Mouse (Mus musculus): ENCODE measurements around the gene Hk3. TPM values are rescaled to one million over a fixed set of nuclear protein-coding genes. Genes with fewer than 3 reads are reported as not detected.

The Hk3 gene
- polyA plus RNA-seq, 1 experiment from 2014 or later: 1.2 TPM

GRCm38 (mm10) chr13:55022715-55023114 is 1.5 kb upstream of the Hk3 start:
- no peak overlapping the region for H3K9ac ChIP-seq
- H3K4me3 ChIP-seq (ENCODE audit: low read depth, low read length): no peak overlapping the region
- DNase-seq: peak; percentile 21
- no peak for TF ChIP-seq CTCF (IDR thresholded peaks at IDR 0.05; ENCODE audit: low read depth)
- H3K4me1 ChIP-seq (ENCODE audit: insufficient read depth): no peaks in the 10 kb centered on the region
- no peak overlapping the region for H3K4me2 ChIP-seq
- no peaks in the 10 kb centered on the region for H3K27me3 ChIP-seq (ENCODE audit: insufficient read depth, low read length)
- 0 out of 2 replicates have a peak, but pooled peaks cover 1% of the 10 kb centered on the region for H3K36me3 ChIP-seq (ENCODE audit: insufficient read depth)
- no peak overlapping the region for H3K27ac ChIP-seq (ENCODE audit: low read depth)
- ATAC-seq (ENCODE audit: insufficient read depth): no peak
- H3K9me3 ChIP-seq (ENCODE audit: low read depth, low read length): no peaks in the 10 kb centered on the region
- WGBS: 67% methylated on average over 9 of the region's 9 CpGs

- no peak for TF ChIP-seq CTCF (IDR thresholded peaks at IDR 0.05; ENCODE audit: low read depth)
- H3K4me3 ChIP-seq (ENCODE audit: low read depth, low read length): no peak overlapping the region
- 61% methylated on average over 4 of the region's 4 CpGs for WGBS
- DNase-seq: no peak
- no peaks in the 10 kb centered on the region for H3K9me3 ChIP-seq (ENCODE audit: low read depth, low read length)
- no peaks in the 10 kb centered on the region for H3K4me1 ChIP-seq (ENCODE audit: insufficient read depth)
- no peaks in the 10 kb centered on the region for H3K27me3 ChIP-seq (ENCODE audit: insufficient read depth, low read length)
- H3K27ac ChIP-seq (ENCODE audit: low read depth): no peak overlapping the region
- no peak overlapping the region for H3K9ac ChIP-seq
- H3K4me2 ChIP-seq: no peak overlapping the region
- no peak for ATAC-seq (ENCODE audit: insufficient read depth)
- H3K36me3 ChIP-seq (ENCODE audit: insufficient read depth): no peaks in the 10 kb centered on the region
Observed at GRCm38 (mm10) chr13:55022256-55022655, 1.1 kb upstream of the Hk3 start.

GRCm38 (mm10) chr13:55020051-55020450 is 1.1 kb downstream of the Hk3 start:
- no peak for TF ChIP-seq CTCF (IDR thresholded peaks at IDR 0.05; ENCODE audit: low read depth)
- Histone ChIP-seq H3K36me3 (ENCODE audit: insufficient read depth) (no peaks in the 10 kb centered on the region), H3K9me3 (ENCODE audit: low read depth, low read length) (no peaks in the 10 kb centered on the region), H3K4me1 (ENCODE audit: insufficient read depth) (no peaks in the 10 kb centered on the region), H3K27ac (ENCODE audit: low read depth) (no peak overlapping the region), H3K4me2 (no peak overlapping the region), H3K9ac (no peak overlapping the region), H3K4me3 (ENCODE audit: low read depth, low read length) (no peak overlapping the region), H3K27me3 (ENCODE audit: insufficient read depth, low read length) (no peaks in the 10 kb centered on the region)
- ATAC-seq (ENCODE audit: insufficient read depth): no peak
- DNase-seq: no peak
- 80% methylated on average over 4 of the region's 4 CpGs for WGBS

DNA sequence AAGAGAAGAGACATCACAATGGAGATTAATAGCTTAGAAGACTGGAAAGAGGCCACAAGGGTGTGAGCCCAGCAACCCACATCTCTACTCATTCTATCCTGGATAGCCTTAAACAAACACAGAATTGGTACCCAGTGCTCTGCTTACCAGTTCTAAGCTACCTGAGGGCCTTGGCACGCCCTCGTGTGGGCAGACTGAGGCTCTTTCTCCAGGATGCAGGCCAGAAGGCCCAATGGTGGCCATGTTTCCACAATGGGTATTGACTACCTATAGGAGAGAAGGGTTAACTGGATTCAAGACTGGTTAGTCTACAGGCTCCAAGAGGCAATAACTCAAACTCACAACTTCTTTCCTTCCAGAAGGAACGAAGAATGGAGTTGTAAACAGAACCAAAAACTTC is 2.0 kb downstream of the Hk3 start:
- H3K4me1 ChIP-seq (ENCODE audit: insufficient read depth): no peaks in the 10 kb centered on the region
- ATAC-seq (ENCODE audit: insufficient read depth) (no peak), DNase-seq (no peak)
- no peak overlapping the region for H3K4me3 ChIP-seq (ENCODE audit: low read depth, low read length)
- no peak overlapping the region for H3K4me2 ChIP-seq
- WGBS: 57% methylated on average over 3 of the region's 3 CpGs
- no peaks in the 10 kb centered on the region for H3K27me3 ChIP-seq (ENCODE audit: insufficient read depth, low read length)
- no peak overlapping the region for H3K9ac ChIP-seq
- TF ChIP-seq CTCF (IDR thresholded peaks at IDR 0.05; ENCODE audit: low read depth): 0 out of 2 replicates have a peak, but pooled peaks have one; percentile 7
- H3K9me3 ChIP-seq (ENCODE audit: low read depth, low read length): no peaks in the 10 kb centered on the region
- no peaks in the 10 kb centered on the region for H3K36me3 ChIP-seq (ENCODE audit: insufficient read depth)
- no peak overlapping the region for H3K27ac ChIP-seq (ENCODE audit: low read depth)

- no peak for TF ChIP-seq CTCF (IDR thresholded peaks at IDR 0.05; ENCODE audit: low read depth)
- WGBS: 74% methylated on average over 9 of the region's 9 CpGs
- H3K9me3 ChIP-seq (ENCODE audit: low read depth, low read length): no peaks in the 10 kb centered on the region
- H3K27ac ChIP-seq (ENCODE audit: low read depth): no peak overlapping the region
- no peak overlapping the region for H3K4me2 ChIP-seq
- H3K4me3 ChIP-seq (ENCODE audit: low read depth, low read length): no peak overlapping the region
- H3K27me3 ChIP-seq (ENCODE audit: insufficient read depth, low read length): no peaks in the 10 kb centered on the region
- H3K36me3 ChIP-seq (ENCODE audit: insufficient read depth): no peaks in the 10 kb centered on the region
- H3K9ac ChIP-seq: no peak overlapping the region
- ATAC-seq (ENCODE audit: insufficient read depth): no peak
- no peak for DNase-seq
- no peaks in the 10 kb centered on the region for H3K4me1 ChIP-seq (ENCODE audit: insufficient read depth)
Observed at GRCm38 (mm10) chr13:55018700-55019099, 2.5 kb downstream of the Hk3 start.

- TF ChIP-seq CTCF (IDR thresholded peaks at IDR 0.05; ENCODE audit: low read depth): no peak
- Histone ChIP-seq H3K27me3 (ENCODE audit: insufficient read depth, low read length) (no peaks in the 10 kb centered on the region), H3K36me3 (ENCODE audit: insufficient read depth) (no peaks in the 10 kb centered on the region), H3K4me1 (ENCODE audit: insufficient read depth) (no peaks in the 10 kb centered on the region), H3K4me2 (no peak overlapping the region), H3K4me3 (ENCODE audit: low read depth, low read length) (no peak overlapping the region), H3K27ac (ENCODE audit: low read depth) (no peak overlapping the region), H3K9ac (no peak overlapping the region), H3K9me3 (ENCODE audit: low read depth, low read length) (no peaks in the 10 kb centered on the region)
- ATAC-seq (ENCODE audit: insufficient read depth) (no peak), DNase-seq (no peak)
- whole genome bisulfite sequencing: 66% methylated on average over 8 of the region's 8 CpGs
Observed at GRCm38 (mm10) chr13:55017898-55018599, 3.1 kb downstream of the Hk3 start.

- no peak for DNase-seq
- TF ChIP-seq CTCF (IDR thresholded peaks at IDR 0.05; ENCODE audit: low read depth): no peak
- ATAC-seq (ENCODE audit: insufficient read depth): no peak
Observed at GRCm38 (mm10) chr13:55017154-55017897, 3.9 kb downstream of the Hk3 start.

More at GRCm38 (mm10) chr13:55017154-55017897, 3.9 kb downstream of the Hk3 start:
- 67% methylated on average over 12 of the region's 12 CpGs for WGBS
- Histone ChIP-seq H3K36me3 (ENCODE audit: insufficient read depth) (no peaks in the 10 kb centered on the region), H3K9me3 (ENCODE audit: low read depth, low read length) (no peaks in the 10 kb centered on the region), H3K4me2 (no peak overlapping the region), H3K9ac (no peak overlapping the region), H3K27me3 (ENCODE audit: insufficient read depth, low read length) (no peaks in the 10 kb centered on the region), H3K4me3 (ENCODE audit: low read depth, low read length) (no peak overlapping the region), H3K4me1 (ENCODE audit: insufficient read depth) (no peaks in the 10 kb centered on the region), H3K27ac (ENCODE audit: low read depth) (no peak overlapping the region)
